Mouse (Mus musculus) olfactory bulb, adult 2 months (tissue): Measurements from ENCODE around the gene Nutf2.

ENCODE experiments used
- CTCF ChIP-seq: fragments of 200-500 bp; IDR thresholded peaks from 2 replicates; pipeline ENCODE4 v1.5.1; 2012; ENCODE audit warnings: low read depth, mild to moderate bottlenecking, low read length, moderate library complexity; ENCODE audit not compliant: insufficient read depth
- POLR2A ChIP-seq: fragments of 200-500 bp; IDR thresholded peaks from 2 replicates; pipeline ENCODE4 v1.6.1; 2012; ENCODE audit warnings: mild to moderate bottlenecking, low read depth, low read length, moderate library complexity; ENCODE audit not compliant: insufficient read depth

GRCm38 (mm10) chr8:105856168-105856835 is 4.1 kb upstream of the Nutf2 start:
- TF ChIP-seq CTCF (no peak), POLR2A (no peak)
